Mouse (Mus musculus): ENCODE measurements around the gene Pid1. TPM values are rescaled to one million over a fixed set of nuclear protein-coding genes. Genes with fewer than 3 reads are reported as not detected.
"Not testable (repeated sequence)": the region's sequence is repeated elsewhere in the genome, so short reads cannot be mapped to it uniquely, and the experiment has no call there.

Gene Pid1
- polyA plus RNA-seq, 2 experiments, result 5.4 to 12.3 TPM

- ATAC-seq (ENCODE audit: insufficient read depth) (no peak), DNase-seq (ENCODE audit: low read depth in 3 of 3, low spot score in 3 of 3) (no peak)
- TF ChIP-seq EP300 (IDR thresholded peaks at IDR 0.05; ENCODE audit: low read depth) (no peak), CTCF (IDR thresholded peaks at IDR 0.05; ENCODE audit: low read depth) (no peak)
Measured at GRCm38 (mm10) chr1:84347796-84348476, 16.0 kb downstream of the Pid1 start.

GRCm38 (mm10) chr1:84332797-84333196, 31.2 kb downstream of the Pid1 start:
- H3K4me1 ChIP-seq (replicated peaks; ENCODE audit: control insufficient read depth in 2 of 2, insufficient read depth in 2 of 2, low read length in 1 of 2); H3K27ac ChIP-seq; H3K4me2 ChIP-seq (ENCODE audit: low read depth); H3K36me3 ChIP-seq (replicated peaks; ENCODE audit: control insufficient read depth, insufficient read depth, low read depth); ATAC-seq (ENCODE audit: insufficient read depth); H3K27me3 ChIP-seq (ENCODE audit: control insufficient read depth, insufficient read depth, low read length); DNase-seq (ENCODE audit: low read depth in 3 of 3, low spot score in 3 of 3); H3K9me3 ChIP-seq (ENCODE audit: control insufficient read depth, low read length); H3K4me3 ChIP-seq (ENCODE audit: insufficient read depth in 1 of 2, low read depth in 2 of 2, low read length in 2 of 2); H3K9ac ChIP-seq (replicated peaks): not testable (repeated sequence)
- 52% methylated on average over 3 of the region's 3 CpGs for WGBS (ENCODE audit: insufficient replicate concordance)

More at GRCm38 (mm10) chr1:84347796-84348476, 16.0 kb downstream of the Pid1 start:
- Histone ChIP-seq H3K9me3 (ENCODE audit: control insufficient read depth, low read length) (no peaks in the 10 kb centered on the region), H3K4me2 (ENCODE audit: low read depth) (no peak overlapping the region), H3K27ac (no peak overlapping the region), H3K27me3 (ENCODE audit: control insufficient read depth, insufficient read depth, low read length) (no peaks in the 10 kb centered on the region), H3K36me3 (replicated peaks; ENCODE audit: control insufficient read depth, insufficient read depth, low read depth) (no peaks in the 10 kb centered on the region), H3K4me1 (replicated peaks; ENCODE audit: control insufficient read depth in 2 of 2, insufficient read depth in 2 of 2, low read length in 1 of 2) (no peaks in the 10 kb centered on the region), H3K4me3 (ENCODE audit: insufficient read depth in 1 of 2, low read depth in 2 of 2, low read length in 2 of 2) (no peak overlapping the region), H3K9ac (replicated peaks) (no peak overlapping the region)
- WGBS (ENCODE audit: insufficient replicate concordance), result 21% methylated on average over 3 of the region's 3 CpGs

DNA sequence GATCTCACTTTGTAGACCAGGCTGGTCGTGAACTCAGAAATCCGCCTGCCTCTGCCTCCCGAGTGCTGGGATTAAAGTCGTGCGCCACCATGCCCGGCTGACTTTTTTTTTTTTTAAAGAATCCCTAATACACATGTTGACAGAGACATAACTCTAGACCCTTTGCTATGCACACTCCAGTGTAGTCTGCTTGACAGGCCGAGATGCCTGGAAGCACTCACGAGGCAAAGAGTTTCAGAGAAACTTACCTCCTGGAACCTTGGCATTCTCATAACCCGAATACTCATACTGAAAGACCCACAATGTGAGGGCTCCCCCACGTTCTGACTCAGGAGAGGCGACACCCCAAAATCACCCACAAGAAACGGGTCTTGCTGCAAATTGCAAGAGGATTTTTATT, 32.1 kb downstream of the Pid1 start:
- not testable (repeated sequence) for H3K27me3 ChIP-seq (ENCODE audit: control insufficient read depth, insufficient read depth, low read length); H3K36me3 ChIP-seq (replicated peaks; ENCODE audit: control insufficient read depth, insufficient read depth, low read depth); H3K4me2 ChIP-seq (ENCODE audit: low read depth); H3K4me1 ChIP-seq (replicated peaks; ENCODE audit: control insufficient read depth in 2 of 2, insufficient read depth in 2 of 2, low read length in 1 of 2); H3K4me3 ChIP-seq (ENCODE audit: insufficient read depth in 1 of 2, low read depth in 2 of 2, low read length in 2 of 2); H3K9me3 ChIP-seq (ENCODE audit: control insufficient read depth, low read length); ATAC-seq (ENCODE audit: insufficient read depth); DNase-seq (ENCODE audit: low read depth in 3 of 3, low spot score in 3 of 3); H3K9ac ChIP-seq (replicated peaks); H3K27ac ChIP-seq
- 65% methylated on average over 12 of the region's 12 CpGs for WGBS (ENCODE audit: insufficient replicate concordance)

DNA sequence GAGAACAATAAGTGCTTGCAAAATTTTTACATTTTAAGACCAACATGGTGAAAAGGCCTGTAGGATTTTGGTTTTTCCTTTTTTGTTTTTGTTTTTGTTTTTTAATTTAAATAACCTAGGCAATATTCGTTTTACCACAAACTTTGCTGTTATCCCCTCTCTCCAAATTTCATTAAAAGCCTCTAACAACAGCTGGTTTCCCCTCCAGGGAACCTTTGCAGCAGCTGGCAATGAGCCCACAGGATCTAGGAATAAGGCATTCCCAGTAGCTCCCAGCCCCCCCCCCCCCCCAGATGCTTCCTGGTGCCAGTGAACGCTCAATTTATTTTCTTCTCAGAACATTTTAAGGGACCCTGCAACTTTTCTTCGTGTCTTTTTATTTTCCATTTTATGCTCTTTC, 38.7 kb downstream of the Pid1 start:
- Histone ChIP-seq H3K4me2 (ENCODE audit: low read depth) (no peak overlapping the region), H3K27me3 (ENCODE audit: control insufficient read depth, insufficient read depth, low read length) (no peaks in the 10 kb centered on the region), H3K4me1 (replicated peaks; ENCODE audit: control insufficient read depth in 2 of 2, insufficient read depth in 2 of 2, low read length in 1 of 2) (no peaks in the 10 kb centered on the region), H3K36me3 (replicated peaks; ENCODE audit: control insufficient read depth, insufficient read depth, low read depth) (no peaks in the 10 kb centered on the region), H3K4me3 (ENCODE audit: insufficient read depth in 1 of 2, low read depth in 2 of 2, low read length in 2 of 2) (no peak overlapping the region), H3K27ac (no peak overlapping the region), H3K9ac (replicated peaks) (no peak overlapping the region), H3K9me3 (ENCODE audit: control insufficient read depth, low read length) (no peaks in the 10 kb centered on the region)
- TF ChIP-seq CTCF (IDR thresholded peaks at IDR 0.05; ENCODE audit: low read depth), result no peak
- TF ChIP-seq EP300 (IDR thresholded peaks at IDR 0.05; ENCODE audit: low read depth), result no peak
- DNase-seq (ENCODE audit: low read depth in 3 of 3, low spot score in 3 of 3) (no peak), ATAC-seq (ENCODE audit: insufficient read depth) (no peak)
- WGBS (ENCODE audit: insufficient replicate concordance), result 46% methylated on average over 3 of the region's 3 CpGs

GRCm38 (mm10) chr1:84321327-84321726, 42.7 kb downstream of the Pid1 start:
- Histone ChIP-seq H3K36me3 (replicated peaks; ENCODE audit: control insufficient read depth, insufficient read depth, low read depth) (no peaks in the 10 kb centered on the region), H3K9ac (replicated peaks) (no peak overlapping the region), H3K4me1 (replicated peaks; ENCODE audit: control insufficient read depth in 2 of 2, insufficient read depth in 2 of 2, low read length in 1 of 2) (no peaks in the 10 kb centered on the region), H3K4me3 (ENCODE audit: insufficient read depth in 1 of 2, low read depth in 2 of 2, low read length in 2 of 2) (no peak overlapping the region), H3K27ac (no peak overlapping the region), H3K27me3 (ENCODE audit: control insufficient read depth, insufficient read depth, low read length) (no peaks in the 10 kb centered on the region), H3K4me2 (ENCODE audit: low read depth) (no peak overlapping the region), H3K9me3 (ENCODE audit: control insufficient read depth, low read length) (no peaks in the 10 kb centered on the region)
- TF ChIP-seq EP300 (IDR thresholded peaks at IDR 0.05; ENCODE audit: low read depth), result no peak
- no peak for TF ChIP-seq CTCF (IDR thresholded peaks at IDR 0.05; ENCODE audit: low read depth)
- ATAC-seq (ENCODE audit: insufficient read depth) (no peak), DNase-seq (ENCODE audit: low read depth in 3 of 3, low spot score in 3 of 3) (no peak)
- 53% methylated on average over 4 of the region's 4 CpGs for WGBS (ENCODE audit: insufficient replicate concordance)
